Mouse (Mus musculus): ENCODE data around the gene Rab3il1. TPM values are rescaled to one million over a fixed set of nuclear protein-coding genes. Genes with fewer than 3 reads are reported as not detected.

Gene Rab3il1
- polyA plus RNA-seq, 1 experiment from 2014 or later, result 34.5 TPM

DNA sequence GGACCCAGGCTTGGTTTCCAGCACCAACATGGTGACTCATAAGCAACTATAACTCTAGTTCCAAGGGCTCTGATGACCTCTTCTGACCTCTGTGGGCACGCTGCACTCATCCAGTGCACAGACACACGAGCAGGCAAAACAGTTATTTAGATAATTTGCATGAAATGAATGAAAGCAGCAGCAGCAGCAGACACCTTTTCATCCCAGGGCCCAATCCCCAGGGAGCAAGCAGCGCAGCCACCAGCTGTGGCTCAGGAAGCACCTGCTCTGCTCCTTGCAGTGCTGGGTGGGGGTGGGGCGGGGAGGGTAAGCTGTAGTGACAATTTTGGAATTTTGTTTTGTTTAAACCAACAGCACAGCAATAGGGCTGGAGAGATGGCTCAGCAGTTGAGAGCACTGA lies 70.4 kb downstream of the Rab3il1 start:
- H3K4me2 ChIP-seq (ENCODE audit: low read depth, low read length, severe bottlenecking), result no peak overlapping the region
- H3K4me3 ChIP-seq (ENCODE audit: low read depth, low read length), result no peak overlapping the region
- DNase-seq (ENCODE audit: low spot score) (no peak), ATAC-seq (replicated peaks; ENCODE audit: low FRiP score) (no peak)
- no peaks in the 10 kb centered on the region for H3K4me1 ChIP-seq (replicated peaks; ENCODE audit: control insufficient read depth, insufficient read depth, low read length)
- no peak overlapping the region for H3K9ac ChIP-seq (ENCODE audit: low read length)
- H3K27me3 ChIP-seq (ENCODE audit: control insufficient read depth, insufficient read depth, low read length), result no peaks in the 10 kb centered on the region
- H3K9me3 ChIP-seq (ENCODE audit: control insufficient read depth, low read length), result no peaks in the 10 kb centered on the region
- 79% methylated on average over 4 of the region's 4 CpGs for WGBS
- no peak overlapping the region for H3K27ac ChIP-seq (ENCODE audit: low read depth, low read length)
- peaks cover 62% of the 10 kb centered on the region for H3K36me3 ChIP-seq (ENCODE audit: control insufficient read depth, insufficient read depth, low read length)

- WGBS, result 93% methylated on average over 5 of the region's 5 CpGs
- Histone ChIP-seq H3K36me3 (ENCODE audit: control insufficient read depth, insufficient read depth, low read length) (peaks cover 71% of the 10 kb centered on the region), H3K4me2 (ENCODE audit: low read depth, low read length, severe bottlenecking) (no peak overlapping the region), H3K9ac (ENCODE audit: low read length) (no peak overlapping the region), H3K4me3 (ENCODE audit: low read depth, low read length) (no peak overlapping the region), H3K27ac (ENCODE audit: low read depth, low read length) (no peak overlapping the region), H3K9me3 (ENCODE audit: control insufficient read depth, low read length) (no peaks in the 10 kb centered on the region), H3K27me3 (ENCODE audit: control insufficient read depth, insufficient read depth, low read length) (no peaks in the 10 kb centered on the region), H3K4me1 (replicated peaks; ENCODE audit: control insufficient read depth, insufficient read depth, low read length) (no peaks in the 10 kb centered on the region)
- DNase-seq (ENCODE audit: low spot score), result no peak
- no peak for ATAC-seq (replicated peaks; ENCODE audit: low FRiP score)
These were observed 71.7 kb downstream of the Rab3il1 start for GRCm38 (mm10) chr19:10073145-10073544.

DNA sequence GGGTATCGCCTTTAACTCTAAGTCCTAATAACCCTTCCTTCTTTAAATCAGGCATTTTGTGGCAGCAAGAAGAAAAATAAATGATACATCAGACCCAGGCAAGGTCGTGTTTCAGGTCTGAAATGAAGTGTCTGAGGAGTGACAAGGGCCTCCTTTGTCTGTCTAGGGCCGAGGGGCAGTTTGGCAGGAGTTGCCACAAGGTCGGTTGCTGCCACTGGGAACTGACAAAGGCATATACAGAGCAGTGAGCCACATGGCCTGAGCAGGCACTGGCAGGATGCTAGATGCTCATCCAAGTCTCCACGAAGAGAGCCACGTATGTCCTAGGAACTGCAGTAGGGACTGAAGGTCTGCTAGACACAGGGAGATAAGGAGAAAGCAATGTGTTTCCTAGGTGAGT lies 76.9 kb downstream of the Rab3il1 start:
- H3K9me3 ChIP-seq (ENCODE audit: control insufficient read depth, low read length), result no peaks in the 10 kb centered on the region
- no peak overlapping the region for H3K27ac ChIP-seq (ENCODE audit: low read depth, low read length)
- H3K27me3 ChIP-seq (ENCODE audit: control insufficient read depth, insufficient read depth, low read length), result no peaks in the 10 kb centered on the region
- WGBS, result 87% methylated on average over 6 of the region's 6 CpGs
- ATAC-seq (replicated peaks; ENCODE audit: low FRiP score) (no peak), DNase-seq (ENCODE audit: low spot score) (no peak)
- no peak overlapping the region for H3K4me3 ChIP-seq (ENCODE audit: low read depth, low read length)
- H3K4me1 ChIP-seq (replicated peaks; ENCODE audit: control insufficient read depth, insufficient read depth, low read length), result no peaks in the 10 kb centered on the region
- no peak overlapping the region for H3K4me2 ChIP-seq (ENCODE audit: low read depth, low read length, severe bottlenecking)
- H3K9ac ChIP-seq (ENCODE audit: low read length), result no peak overlapping the region
- peaks cover 69% of the 10 kb centered on the region for H3K36me3 ChIP-seq (ENCODE audit: control insufficient read depth, insufficient read depth, low read length)

- DNase-seq (ENCODE audit: low spot score) (no peak), ATAC-seq (replicated peaks; ENCODE audit: low FRiP score) (no peak)
- Histone ChIP-seq H3K27me3 (ENCODE audit: control insufficient read depth, insufficient read depth, low read length) (no peaks in the 10 kb centered on the region), H3K4me3 (ENCODE audit: low read depth, low read length) (no peak overlapping the region), H3K4me1 (replicated peaks; ENCODE audit: control insufficient read depth, insufficient read depth, low read length) (no peaks in the 10 kb centered on the region), H3K9me3 (ENCODE audit: control insufficient read depth, low read length) (no peaks in the 10 kb centered on the region), H3K36me3 (ENCODE audit: control insufficient read depth, insufficient read depth, low read length) (peaks cover 53% of the 10 kb centered on the region), H3K4me2 (ENCODE audit: low read depth, low read length, severe bottlenecking) (no peak overlapping the region), H3K9ac (ENCODE audit: low read length) (no peak overlapping the region), H3K27ac (ENCODE audit: low read depth, low read length) (no peak overlapping the region)
- 97% methylated on average over 7 of the region's 7 CpGs for WGBS
These were observed 78.9 kb downstream of the Rab3il1 start for GRCm38 (mm10) chr19:10080384-10080783.

DNA sequence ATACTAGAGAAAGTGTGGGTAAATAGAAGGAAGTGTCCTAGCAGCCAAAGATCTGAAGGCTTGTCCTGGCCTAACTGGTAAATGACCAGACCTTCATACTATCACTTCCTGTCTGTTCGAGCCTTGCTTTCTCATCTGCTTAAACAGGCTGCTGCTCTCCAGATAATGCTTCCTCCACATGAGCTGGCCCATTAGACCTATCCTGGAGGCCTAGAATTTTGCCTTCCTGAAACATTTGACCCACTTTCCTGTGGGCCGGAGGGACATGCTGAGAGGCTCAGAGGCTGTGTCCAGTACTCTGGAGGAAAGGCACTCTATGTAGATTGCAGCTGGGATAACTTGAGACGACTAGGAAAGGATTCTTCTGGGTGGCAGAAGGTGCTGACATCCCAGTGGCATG lies 80.6 kb downstream of the Rab3il1 start:
- no peak for DNase-seq (ENCODE audit: low spot score)
- 86% methylated on average over 3 of the region's 3 CpGs for WGBS
- no peak overlapping the region for H3K27ac ChIP-seq (ENCODE audit: low read depth, low read length)

DNA sequence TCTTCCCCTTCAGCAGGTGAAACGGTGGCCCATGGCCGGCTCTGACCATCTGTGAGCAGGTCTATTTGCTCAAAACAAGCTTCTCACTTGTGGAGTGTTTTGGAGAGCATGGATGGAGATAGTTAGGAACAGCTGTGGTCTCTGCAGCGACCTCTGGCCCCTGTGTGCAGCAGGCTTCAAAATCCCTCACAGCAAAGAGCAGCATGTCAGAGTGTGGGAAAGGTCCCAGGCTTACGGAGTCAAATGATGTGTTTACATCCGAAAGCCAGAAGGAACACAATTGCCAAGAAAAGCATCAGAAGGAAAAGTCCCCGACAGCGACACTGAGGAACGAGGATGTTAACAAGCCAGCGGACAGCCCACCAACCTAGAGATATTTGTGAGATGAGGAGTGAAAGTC lies 84.0 kb downstream of the Rab3il1 start:
- no peak for DNase-seq (ENCODE audit: low spot score)
- Histone ChIP-seq H3K4me1 (replicated peaks; ENCODE audit: control insufficient read depth, insufficient read depth, low read length) (no peaks in the 10 kb centered on the region), H3K4me2 (ENCODE audit: low read depth, low read length, severe bottlenecking) (no peak overlapping the region), H3K4me3 (ENCODE audit: low read depth, low read length) (no peak overlapping the region), H3K9ac (ENCODE audit: low read length) (no peak overlapping the region), H3K27ac (ENCODE audit: low read depth, low read length) (no peak overlapping the region), H3K27me3 (ENCODE audit: control insufficient read depth, insufficient read depth, low read length) (no peaks in the 10 kb centered on the region), H3K36me3 (ENCODE audit: control insufficient read depth, insufficient read depth, low read length) (peaks cover 30% of the 10 kb centered on the region; the same call in 1 of the 2 replicates), H3K9me3 (ENCODE audit: control insufficient read depth, low read length) (no peaks in the 10 kb centered on the region)
- 90% methylated on average over 9 of the region's 9 CpGs for WGBS
- ATAC-seq (replicated peaks; ENCODE audit: low FRiP score), result no peak

More for the DNA sequence above, 80.6 kb downstream of the Rab3il1 start:
- no peaks in the 10 kb centered on the region for H3K9me3 ChIP-seq (ENCODE audit: control insufficient read depth, low read length)
- no peak for ATAC-seq (replicated peaks; ENCODE audit: low FRiP score)
- H3K4me1 ChIP-seq (replicated peaks; ENCODE audit: control insufficient read depth, insufficient read depth, low read length), result no peaks in the 10 kb centered on the region
- no peaks in the 10 kb centered on the region for H3K27me3 ChIP-seq (ENCODE audit: control insufficient read depth, insufficient read depth, low read length)
- no peak overlapping the region for H3K4me3 ChIP-seq (ENCODE audit: low read depth, low read length)
- H3K4me2 ChIP-seq (ENCODE audit: low read depth, low read length, severe bottlenecking), result no peak overlapping the region
- peaks cover 44% of the 10 kb centered on the region for H3K36me3 ChIP-seq (ENCODE audit: control insufficient read depth, insufficient read depth, low read length)
- no peak overlapping the region for H3K9ac ChIP-seq (ENCODE audit: low read length)

GRCm38 (mm10) chr19:10086976-10087375 lies 85.5 kb downstream of the Rab3il1 start:
- no peaks in the 10 kb centered on the region for H3K27me3 ChIP-seq (ENCODE audit: control insufficient read depth, insufficient read depth, low read length)
- WGBS, result 98% methylated on average over 4 of the region's 4 CpGs
- no peaks in the 10 kb centered on the region for H3K4me1 ChIP-seq (replicated peaks; ENCODE audit: control insufficient read depth, insufficient read depth, low read length)
- no peak overlapping the region for H3K4me3 ChIP-seq (ENCODE audit: low read depth, low read length)
- H3K36me3 ChIP-seq (ENCODE audit: control insufficient read depth, insufficient read depth, low read length), result peaks cover 32% of the 10 kb centered on the region; the same call in 1 of the 2 replicates
- no peaks in the 10 kb centered on the region for H3K9me3 ChIP-seq (ENCODE audit: control insufficient read depth, low read length)
- H3K27ac ChIP-seq (ENCODE audit: low read depth, low read length), result no peak overlapping the region
- H3K4me2 ChIP-seq (ENCODE audit: low read depth, low read length, severe bottlenecking), result no peak overlapping the region
- ATAC-seq (replicated peaks; ENCODE audit: low FRiP score) (no peak), DNase-seq (ENCODE audit: low spot score) (no peak)
- no peak overlapping the region for H3K9ac ChIP-seq (ENCODE audit: low read length)

Other genes starting within 250 kb of the Rab3il1 start
- not detected in 2 replicates for gene Scgb2a2, start 154.1 kb upstream of the Rab3il1 start, polyA plus RNA-seq (2014; fragmentation: Nextera tagmentation; extraction: Ambion mirVana)
- 128 and 133 TPM in 2 replicates for gene Incenp, start 102.1 kb upstream of the Rab3il1 start, polyA plus RNA-seq (2014; fragmentation: Nextera tagmentation; extraction: Ambion mirVana)
- 1,254 and 1,333 TPM in 2 replicates for gene Fth1, start 21.1 kb upstream of the Rab3il1 start, polyA plus RNA-seq (2014; fragmentation: Nextera tagmentation; extraction: Ambion mirVana)
- gene Best1, start within 50 bp of the Rab3il1 start, polyA plus RNA-seq (2014; fragmentation: Nextera tagmentation; extraction: Ambion mirVana), result 0.92 and 1.5 TPM in 2 replicates
- gene Fads3, start 39.9 kb downstream of the Rab3il1 start, polyA plus RNA-seq (2014; fragmentation: Nextera tagmentation; extraction: Ambion mirVana), result 5.9 and 6.1 TPM in 2 replicates
- gene Fads2, start 100.1 kb downstream of the Rab3il1 start, polyA plus RNA-seq (2014; fragmentation: Nextera tagmentation; extraction: Ambion mirVana), result 75.9 and 83.8 TPM in 2 replicates
- 192 and 196 TPM in 2 replicates for gene Fads1, start 181.2 kb downstream of the Rab3il1 start, polyA plus RNA-seq (2014; fragmentation: Nextera tagmentation; extraction: Ambion mirVana)
- 320 and 330 TPM in 2 replicates for gene Tmem258, start 202.3 kb downstream of the Rab3il1 start, polyA plus RNA-seq (2014; fragmentation: Nextera tagmentation; extraction: Ambion mirVana)
- 151 TPM in 2 replicates for gene Fen1, start 202.5 kb downstream of the Rab3il1 start, polyA plus RNA-seq (2014; fragmentation: Nextera tagmentation; extraction: Ambion mirVana)
- 1.8 and 2.1 TPM in 2 replicates for gene Myrf, start 239.1 kb downstream of the Rab3il1 start, polyA plus RNA-seq (2014; fragmentation: Nextera tagmentation; extraction: Ambion mirVana)